In genomic region chr4:59172616-59173015, GRCm38 (mm10) we compare ENCODE assay signal across 28 mouse cellular contexts. TPM values are rescaled to one million over a fixed set of nuclear protein-coding genes. Genes with fewer than 3 reads are reported as not detected.
A peak's percentile ranks its signal among the peaks of the same experiment; 100 is the strongest.
DNase-seq lines count a peak whose midpoint lies in the region; ATAC-seq lines count a peak whose summit lies in the region.
"Had no signal": no experiment of that assay in that cellular context is flagged by ENCODE, and none has a peak within 500 bp of the region (broad histone marks: within the 10 kb centered on the region; RNA-seq: fewer than 3 reads in every experiment).

No protein-coding gene starts in this region.

- peaks cover 6% of the 10 kb centered on the region for H3K4me1 ChIP-seq in hindbrain, embryonic 10.5 days (replicated peaks)
- no peaks in the 10 kb centered on the region for H3K4me1 ChIP-seq in hindbrain, embryonic 14.5 days (replicated peaks; ENCODE audit: control insufficient read depth, insufficient read depth, low read length)
- H3K4me1 ChIP-seq in kidney, embryonic 14.5 days (ENCODE audit: control insufficient read depth, insufficient read depth, low read length): no peaks in the 10 kb centered on the region
- no peaks in the 10 kb centered on the region for H3K4me1 ChIP-seq in midbrain, embryonic 16.5 days (ENCODE audit: control insufficient read depth, insufficient read depth, low read length)
- H3K4me1 ChIP-seq: limb, embryonic 15.5 days; neural tube, embryonic 12.5 days had no signal

- DNase-seq in hindbrain, embryonic 10.5 days (ENCODE audit: low spot score): peak; percentile 36
- no peak for DNase-seq in hindbrain, embryonic 14.5 days (ENCODE audit: low spot score)
- DNase-seq in kidney, postnatal 36 days: peak; percentile 36
- peak; percentile 48 for DNase-seq in ZHBTc4 (ENCODE audit: low read depth, low spot score)
- peak; percentile 7 for DNase-seq in embryo, embryonic 9.5 days (ENCODE audit: extremely low spot score)
- DNase-seq: B cell, adult 2 months; cerebellum, adult 11-12 months; cerebellum, postnatal 10 days; gastrocnemius, adult 2 months; heart, postnatal 4 days; left cerebral cortex, postnatal 4 days; lung, embryonic 14.5 days; midbrain, embryonic 14.5 days; thymus, postnatal 25 days had no signal

- H3K27ac ChIP-seq in hindbrain, embryonic 10.5 days: no peak overlapping the region; the same call in 1 of the 2 replicates
- no peak overlapping the region for H3K27ac ChIP-seq in hindbrain, embryonic 14.5 days
- H3K27ac ChIP-seq in kidney, embryonic 14.5 days (ENCODE audit: low read depth, low read length): no peak overlapping the region
- no peak overlapping the region for H3K27ac ChIP-seq in midbrain, embryonic 16.5 days (ENCODE audit: low read length)
- H3K27ac ChIP-seq: forebrain, embryonic 13.5 days; gastrocnemius, adult 2 months; limb, embryonic 15.5 days; liver, embryonic 14.5 days; neural tube, embryonic 12.5 days had no signal

- H3K9me3 ChIP-seq in hindbrain, embryonic 10.5 days: no peaks in the 10 kb centered on the region
- no peaks in the 10 kb centered on the region for H3K9me3 ChIP-seq in hindbrain, embryonic 14.5 days (ENCODE audit: control insufficient read depth, low read length)
- no peaks in the 10 kb centered on the region for H3K9me3 ChIP-seq in kidney, embryonic 14.5 days (ENCODE audit: control insufficient read depth, low read length)
- H3K9me3 ChIP-seq in midbrain, embryonic 16.5 days (replicated peaks; ENCODE audit: control insufficient read depth, low read length, poor library complexity, severe bottlenecking): no peaks in the 10 kb centered on the region
- H3K9me3 ChIP-seq: forebrain, embryonic 13.5 days; limb, embryonic 15.5 days; megakaryocyte, embryonic 14.5 days; neural tube, embryonic 12.5 days had no signal

- H3K27me3 ChIP-seq in hindbrain, embryonic 10.5 days (ENCODE audit: insufficient read depth, poor library complexity, severe bottlenecking): no peaks in the 10 kb centered on the region
- H3K27me3 ChIP-seq in hindbrain, embryonic 14.5 days (ENCODE audit: control insufficient read depth, insufficient read depth, low read length): no peaks in the 10 kb centered on the region
- no peaks in the 10 kb centered on the region for H3K27me3 ChIP-seq in kidney, embryonic 14.5 days (ENCODE audit: control insufficient read depth, insufficient read depth, low read length)
- H3K27me3 ChIP-seq in midbrain, embryonic 16.5 days (ENCODE audit: control insufficient read depth, insufficient read depth, low read depth, low read length): no peaks in the 10 kb centered on the region
- H3K27me3 ChIP-seq: CH12.LX; forebrain, embryonic 13.5 days; limb, embryonic 15.5 days; megakaryocyte, embryonic 14.5 days; neural tube, embryonic 12.5 days had no signal

- WGBS in hindbrain, embryonic 10.5 days: 16% methylated on average over 2 of the region's 2 CpGs
- 9% methylated on average over 2 of the region's 2 CpGs for WGBS in hindbrain, embryonic 14.5 days
- WGBS in kidney, embryonic 14.5 days: 77% methylated on average over 2 of the region's 2 CpGs
- 12% methylated on average over 2 of the region's 2 CpGs for WGBS in midbrain, embryonic 16.5 days

- ATAC-seq in hindbrain, embryonic 14.5 days (ENCODE audit: low FRiP score): no peak
- no peak for ATAC-seq in kidney, embryonic 14.5 days (ENCODE audit: low FRiP score, low TSS enrichment)
- no peak for ATAC-seq in midbrain, embryonic 16.5 days
- ATAC-seq: forebrain, embryonic 13.5 days; intestine, postnatal 0 days had no signal

- no peak overlapping the region for H3K4me2 ChIP-seq in hindbrain, embryonic 14.5 days (replicated peaks)
- H3K4me2 ChIP-seq in kidney, embryonic 14.5 days (replicated peaks; ENCODE audit: low read depth, low read length): no peak overlapping the region
- H3K4me2 ChIP-seq in midbrain, embryonic 16.5 days (ENCODE audit: low read length): no peak overlapping the region
- H3K4me2 ChIP-seq: forebrain, embryonic 13.5 days; limb, embryonic 15.5 days; lung, embryonic 14.5 days; neural tube, embryonic 12.5 days had no signal

- H3K36me3 ChIP-seq in hindbrain, embryonic 10.5 days: no peaks in the 10 kb centered on the region
- H3K36me3 ChIP-seq in hindbrain, embryonic 14.5 days (replicated peaks; ENCODE audit: control insufficient read depth, insufficient read depth): no peaks in the 10 kb centered on the region
- no peaks in the 10 kb centered on the region for H3K36me3 ChIP-seq in kidney, embryonic 14.5 days (ENCODE audit: control insufficient read depth, insufficient read depth, low read length)
- no peaks in the 10 kb centered on the region for H3K36me3 ChIP-seq in midbrain, embryonic 16.5 days (ENCODE audit: control insufficient read depth, insufficient read depth, low read length)
- H3K36me3 ChIP-seq: limb, embryonic 15.5 days; neural tube, embryonic 12.5 days had no signal

- no peak overlapping the region for H3K9ac ChIP-seq in hindbrain, embryonic 14.5 days
- H3K9ac ChIP-seq in kidney, embryonic 14.5 days (ENCODE audit: low read depth, low read length): no peak overlapping the region
- no peak overlapping the region for H3K9ac ChIP-seq in midbrain, embryonic 16.5 days (ENCODE audit: low read depth, low read length)
- H3K9ac ChIP-seq: forebrain, embryonic 13.5 days; limb, embryonic 15.5 days; liver, embryonic 14.5 days; lung, embryonic 14.5 days; neural tube, embryonic 12.5 days had no signal

- H3K4me3 ChIP-seq in hindbrain, embryonic 10.5 days: no peak overlapping the region
- no peak overlapping the region for H3K4me3 ChIP-seq in hindbrain, embryonic 14.5 days (replicated peaks; ENCODE audit: low read length)
- no peak overlapping the region for H3K4me3 ChIP-seq in kidney, embryonic 14.5 days (ENCODE audit: low read length)
- no peak overlapping the region for H3K4me3 ChIP-seq in midbrain, embryonic 16.5 days (ENCODE audit: low read depth, low read length)
- H3K4me3 ChIP-seq: forebrain, embryonic 13.5 days; gastrocnemius, adult 2 months; limb, embryonic 15.5 days; megakaryocyte, embryonic 14.5 days; neural tube, embryonic 12.5 days had no signal

RNA-seq across cellular contexts. Expression of gene Ugcg, which starts 16.4 kb away (rescaled TPM):
- polyA plus RNA-seq in hindbrain, embryonic 10.5 days (2016; fragmentation: Nextera tagmentation; extraction: Ambion mirVana): 9.0 and 10.0 TPM in 2 replicates
- polyA plus RNA-seq in hindbrain, embryonic 14.5 days (2014; fragmentation: Nextera tagmentation; extraction: Ambion mirVana): 22.5 and 24.7 TPM in 2 replicates
- polyA plus RNA-seq in kidney, embryonic 14.5 days (2014; fragmentation: Nextera tagmentation; extraction: Ambion mirVana): 12.7 and 16.0 TPM in 2 replicates
- 18.1 and 22.2 TPM in 2 replicates for polyA plus RNA-seq in midbrain, embryonic 16.5 days (2015; fragmentation: Nextera tagmentation; extraction: Ambion mirVana)

RNA-seq across cellular contexts. Expression of gene AI481877, which starts 33.8 kb away (rescaled TPM):
- not detected in 2 replicates for polyA plus RNA-seq in hindbrain, embryonic 10.5 days (2016; fragmentation: Nextera tagmentation; extraction: Ambion mirVana)
- not detected in 2 replicates for polyA plus RNA-seq in hindbrain, embryonic 14.5 days (2014; fragmentation: Nextera tagmentation; extraction: Ambion mirVana)
- polyA plus RNA-seq in kidney, embryonic 14.5 days (2014; fragmentation: Nextera tagmentation; extraction: Ambion mirVana): not detected in 2 replicates
- 0.04 TPM in 1 of 2 replicates, not detected in the other for polyA plus RNA-seq in midbrain, embryonic 16.5 days (2015; fragmentation: Nextera tagmentation; extraction: Ambion mirVana)
- polyA plus RNA-seq: cortical plate, adult 2 months; embryonic facial prominence, embryonic 14.5 days; forebrain, embryonic 13.5 days; frontal cortex, adult 2 months; heart, embryonic 16.5 days; intestine, postnatal 0 days; limb, embryonic 15.5 days; liver, embryonic 14.5 days; lung, embryonic 14.5 days; midbrain, embryonic 14.5 days; neural tube, embryonic 12.5 days; spleen, adult 2 months had no signal
